Comparison of ENCODE assay signal across 7 mouse cellular contexts in genomic region chr12:99640214-99641151, GRCm38 (mm10).
DNase-seq lines count a peak whose midpoint lies in the region; ATAC-seq and TF ChIP-seq lines count a peak whose summit lies in the region.

No protein-coding gene starts in this region.

- H3K27ac ChIP-seq in forebrain, embryonic 11.5 days (ENCODE audit: low read depth, low read length) = no peak overlapping the region
- H3K27ac ChIP-seq in hindbrain, embryonic 16.5 days (ENCODE audit: low read depth, low read length) = peak overlapping the region; percentile 3
- H3K27ac ChIP-seq in lung, postnatal 0 days (ENCODE audit: low read length) = no peak overlapping the region
- H3K27ac ChIP-seq in olfactory bulb, adult 2 months (ENCODE audit: insufficient read depth, low read depth, low read length) = 0 out of 2 replicates have a peak overlapping the region, but pooled peaks have one; percentile 15

- no peaks in the 10 kb centered on the region for H3K27me3 ChIP-seq in C2C12 (ENCODE audit: control insufficient read depth, insufficient read depth, insufficient read length)
- peaks cover 2% of the 10 kb centered on the region for H3K27me3 ChIP-seq in forebrain, embryonic 11.5 days (ENCODE audit: control insufficient read depth, insufficient read depth, low read length)
- H3K27me3 ChIP-seq in hindbrain, embryonic 16.5 days (replicated peaks; ENCODE audit: control insufficient read depth, insufficient read depth, low read length) = no peaks in the 10 kb centered on the region
- no peaks in the 10 kb centered on the region for H3K27me3 ChIP-seq in lung, postnatal 0 days (replicated peaks; ENCODE audit: insufficient read depth, low read length)

- peak; percentile 63 to 74 for DNase-seq in CD8-positive naive resting alpha-beta T cell, adult 2 months (ENCODE audit: low read depth in 2 of 2, low spot score in 2 of 2)
- peak; percentile 65 for DNase-seq in forebrain, embryonic 11.5 days (ENCODE audit: low spot score)
- peak; percentile 35 for DNase-seq in lung, postnatal 0 days (ENCODE audit: low spot score)
- no peak for DNase-seq in urinary bladder, postnatal 14 days (ENCODE audit: low spot score)

- TF ChIP-seq EP300 in lung, postnatal 0 days (IDR thresholded peaks at IDR 0.05) = no peak

- H3K9ac ChIP-seq in forebrain, embryonic 11.5 days (ENCODE audit: low read length) = peak overlapping the region; percentile 14
- peak overlapping the region; percentile 53 for H3K9ac ChIP-seq in hindbrain, embryonic 16.5 days (ENCODE audit: low read depth, low read length)
- H3K9ac ChIP-seq in lung, postnatal 0 days (replicated peaks; ENCODE audit: low read depth) = no peak overlapping the region

- peak overlapping the region; percentile 53 for H3K4me2 ChIP-seq in forebrain, embryonic 11.5 days (ENCODE audit: low read depth, low read length, severe bottlenecking)
- peak overlapping the region; percentile 54 for H3K4me2 ChIP-seq in hindbrain, embryonic 16.5 days (ENCODE audit: low read length)
- H3K4me2 ChIP-seq in lung, postnatal 0 days (replicated peaks; ENCODE audit: low read depth, low read length) = peak overlapping the region; percentile 17

- no peak overlapping the region for H3K4me3 ChIP-seq in C2C12 (ENCODE audit: insufficient read depth, poor library complexity, severe bottlenecking)
- peak overlapping the region; percentile 13; the same call in 1 of the 2 replicates for H3K4me3 ChIP-seq in forebrain, embryonic 11.5 days (ENCODE audit: low read depth, low read length)
- H3K4me3 ChIP-seq in hindbrain, embryonic 16.5 days (ENCODE audit: low read length) = peak overlapping the region; percentile 23
- H3K4me3 ChIP-seq in lung, postnatal 0 days (ENCODE audit: low read depth, low read length) = no peak overlapping the region
- H3K4me3 ChIP-seq in olfactory bulb, adult 2 months (ENCODE audit: insufficient read depth, low read depth, low read length) = peak overlapping the region; percentile 19

- no peak for TF ChIP-seq POLR2A in olfactory bulb, adult 2 months (IDR thresholded peaks at IDR 0.05; ENCODE audit: insufficient read depth, low read depth, low read length)

- peak overlapping the region; percentile 24 for H3ac ChIP-seq in C2C12 (ENCODE audit: control insufficient read depth, insufficient read length, low read depth)

- TF ChIP-seq CTCF in C2C12 (IDR thresholded peaks at IDR 0.05; ENCODE audit: control insufficient read depth, insufficient read depth, insufficient read length) = no peak
- TF ChIP-seq CTCF in lung, postnatal 0 days (IDR thresholded peaks at IDR 0.05) = no peak
- TF ChIP-seq CTCF in olfactory bulb, adult 2 months (IDR thresholded peaks at IDR 0.05; ENCODE audit: insufficient read depth, low read depth, low read length) = no peak

- no peaks in the 10 kb centered on the region for H3K79me3 ChIP-seq in C2C12 (ENCODE audit: low read depth)

- ATAC-seq in forebrain, embryonic 11.5 days (replicated peaks; ENCODE audit: low FRiP score) = peak; percentile 58
- peak; percentile 78 for ATAC-seq in hindbrain, embryonic 16.5 days
- no peak for ATAC-seq in lung, postnatal 0 days

- WGBS in forebrain, embryonic 11.5 days = 2% methylated on average over 18 of the region's 18 CpGs
- WGBS in hindbrain, embryonic 16.5 days = 3% methylated on average over 18 of the region's 18 CpGs
- 29% methylated on average over 18 of the region's 18 CpGs for WGBS in lung, postnatal 0 days
- WGBS in olfactory bulb, adult 2 months = 6% methylated on average over 18 of the region's 18 CpGs

- H3K36me3 ChIP-seq in C2C12 (ENCODE audit: control insufficient read depth, insufficient read depth) = no peaks in the 10 kb centered on the region
- no peaks in the 10 kb centered on the region for H3K36me3 ChIP-seq in forebrain, embryonic 11.5 days (ENCODE audit: control insufficient read depth, insufficient read depth, low read length)
- no peaks in the 10 kb centered on the region for H3K36me3 ChIP-seq in hindbrain, embryonic 16.5 days (ENCODE audit: control insufficient read depth, insufficient read depth, low read length)
- no peaks in the 10 kb centered on the region for H3K36me3 ChIP-seq in lung, postnatal 0 days (ENCODE audit: insufficient read depth, low read length)

- H3K9me3 ChIP-seq in forebrain, embryonic 11.5 days (ENCODE audit: control insufficient read depth, low read length) = peaks cover 13% of the 10 kb centered on the region
- peaks cover 6% of the 10 kb centered on the region; the same call in 1 of the 2 replicates for H3K9me3 ChIP-seq in hindbrain, embryonic 16.5 days (ENCODE audit: control insufficient read depth, low read length)
- H3K9me3 ChIP-seq in lung, postnatal 0 days (ENCODE audit: low read length) = no peaks in the 10 kb centered on the region

- H3K4me1 ChIP-seq in forebrain, embryonic 11.5 days (replicated peaks; ENCODE audit: control insufficient read depth, insufficient read depth, low read length) = peaks cover 17% of the 10 kb centered on the region; the same call in 1 of the 2 replicates
- peaks cover 16% of the 10 kb centered on the region for H3K4me1 ChIP-seq in hindbrain, embryonic 16.5 days (ENCODE audit: control insufficient read depth, insufficient read depth, low read depth, low read length)
- H3K4me1 ChIP-seq in lung, postnatal 0 days (ENCODE audit: insufficient read depth, low read depth, low read length) = no peaks in the 10 kb centered on the region
- H3K4me1 ChIP-seq in olfactory bulb, adult 2 months (ENCODE audit: control insufficient read depth, insufficient read depth, low read length) = peaks cover 13% of the 10 kb centered on the region

- no peaks in the 10 kb centered on the region for H3K79me2 ChIP-seq in C2C12 (ENCODE audit: control insufficient read depth, insufficient read depth)

TF ChIP-seq in C2C12, 6 proteins besides CTCF, POLR2A, EP300 and RAD21:
- no peak for TF ChIP-seq FOSL1 (IDR thresholded peaks at IDR 0.05; ENCODE audit: insufficient read depth, low read length, poor library complexity, severe bottlenecking)
- no peak for TF ChIP-seq MAX (IDR thresholded peaks at IDR 0.05)
- TF ChIP-seq MYOD1 (IDR thresholded peaks at IDR 0.05; ENCODE audit: control insufficient read depth, insufficient read length, low read depth) = no peak
- no peak for TF ChIP-seq CEBPB (IDR thresholded peaks at IDR 0.05; ENCODE audit: low read depth)
- TF ChIP-seq USF1 (IDR thresholded peaks at IDR 0.05; ENCODE audit: low read depth) = no peak
- TF ChIP-seq MYOG (IDR thresholded peaks at IDR 0.05; ENCODE audit: control insufficient read depth, extremely low read depth, insufficient read length) = no peak

Comparison
In these comparisons a context has a peak if more than half of its experiments do, and no peak if none do; other contexts are left out.
1. H3K4me3 ChIP-seq: peak in forebrain, embryonic 11.5 days (single experiment), hindbrain, embryonic 16.5 days (single experiment) and olfactory bulb, adult 2 months (single experiment); none in C2C12 (single experiment) and lung, postnatal 0 days (single experiment).
2. H3K27ac ChIP-seq: peak in hindbrain, embryonic 16.5 days (single experiment) and olfactory bulb, adult 2 months (single experiment); none in forebrain, embryonic 11.5 days (single experiment) and lung, postnatal 0 days (single experiment).
3. Peak in every context shown above with its lines, with median percentiles within 50 percentile points of each other: H3K4me2 ChIP-seq.